Mouse (Mus musculus) intestine, embryonic 16.5 days (tissue): ENCODE data around the gene Gm36079. TPM values are rescaled to one million over a fixed set of nuclear protein-coding genes. Genes with fewer than 3 reads are reported as not detected.
"Not testable (repeated sequence)": the region's sequence is repeated elsewhere in the genome, so short reads cannot be mapped to it uniquely, and the experiment has no call there.

Experiments
- ATAC-seq: fragments of 200-750 bp; cut with Nextera tagmentation; 2 replicates; pipeline ENCODE4 v1.8.0; 2017; ENCODE audit warnings: moderate TSS enrichment, moderate library complexity
- H3K27ac ChIP-seq: fragments of 300-500 bp; sonication (generic); 2 replicates; pipeline ENCODE4 v1.5.1; 2014; ENCODE audit warnings: mild to moderate bottlenecking, low read length
- H3K27me3 ChIP-seq: fragments of 300-500 bp; sonication (generic); replicated peaks from 2 replicates; pipeline ENCODE4 v1.6.1; 2014; ENCODE audit warnings: low read length, control low read depth, mixed read lengths; ENCODE audit not compliant: control insufficient read depth, insufficient read depth
- H3K36me3 ChIP-seq: fragments of 300-500 bp; sonication (generic); 2 replicates; pipeline ENCODE4 v1.6.1; 2014; ENCODE audit warnings: low read length, control low read depth; ENCODE audit not compliant: control insufficient read depth, insufficient read depth
- H3K4me1 ChIP-seq: fragments of 300-500 bp; sonication (generic); 2 replicates; pipeline ENCODE4 v1.6.1; 2014; ENCODE audit warnings: low read length, control low read depth, mixed read lengths; ENCODE audit not compliant: control insufficient read depth, insufficient read depth
- H3K4me2 ChIP-seq: fragments of 300-500 bp; sonication (generic); 2 replicates; pipeline ENCODE4 v1.6.1; 2014; ENCODE audit warnings: low read depth, low read length, control low read depth
- H3K4me3 ChIP-seq: fragments of 300-500 bp; sonication (generic); 2 replicates; pipeline ENCODE4 v1.5.1; 2014; ENCODE audit warnings: mild to moderate bottlenecking, low read length
- H3K9ac ChIP-seq: fragments of 300-500 bp; sonication (generic); 2 replicates; pipeline ENCODE4 v1.6.1; 2014; ENCODE audit warnings: low read depth, low read length
- H3K9me3 ChIP-seq: fragments of 300-500 bp; sonication (generic); 2 replicates; pipeline ENCODE4 v1.6.1; 2016; ENCODE audit warnings: low read length, control low read depth; ENCODE audit not compliant: control insufficient read depth
- WGBS: fragments of 180-500 bp; shearing (Covaris S2); extraction: QIAGEN DNeasy Blood & Tissue Kit; methylation state at CpG from one replicate; pipeline ENCODE4 v1.1.7; 2014; 5-methylcytosine and 5-hydroxymethylcytosine counted together
- polyA plus RNA-seq: library from polyadenylated mRNA; unstranded; fragments of >200 nt; fragmentation: Nextera tagmentation; extraction: Ambion mirVana; gene quantifications from 2 replicates; pipeline ENCODE4 v1.2.1, GENCODE M21; 2015

Gm36079 gene
- polyA plus RNA-seq, 1 experiment from 2014 or later, result not detected

GRCm38 (mm10) chr13:120025004-120025403 lies 1.8 kb downstream of the Gm36079 start:
- H3K4me3 ChIP-seq, H3K4me2 ChIP-seq, H3K27ac ChIP-seq, H3K4me1 ChIP-seq, H3K36me3 ChIP-seq, H3K9me3 ChIP-seq, ATAC-seq, H3K27me3 ChIP-seq, H3K9ac ChIP-seq: not testable (repeated sequence)
- WGBS, result 3% methylated on average over 18 of the region's 21 CpGs

- H3K36me3 ChIP-seq, H3K4me2 ChIP-seq, H3K9me3 ChIP-seq, H3K27me3 ChIP-seq, H3K9ac ChIP-seq, H3K4me1 ChIP-seq, H3K27ac ChIP-seq, H3K4me3 ChIP-seq, ATAC-seq: not testable (repeated sequence)
- WGBS, result 10% methylated on average over 9 of the region's 9 CpGs
Measured at GRCm38 (mm10) chr13:120024581-120024980, 2.2 kb downstream of the Gm36079 start.

- not testable (repeated sequence) for H3K36me3 ChIP-seq, H3K27me3 ChIP-seq, H3K9me3 ChIP-seq, H3K9ac ChIP-seq, H3K4me2 ChIP-seq, H3K27ac ChIP-seq, H3K4me3 ChIP-seq, H3K4me1 ChIP-seq, ATAC-seq
- no CpG with 5 or more reads among the region's 1 CpGs for WGBS
Measured at GRCm38 (mm10) chr13:120021477-120021876, 5.3 kb downstream of the Gm36079 start.

- not testable (repeated sequence) for H3K27me3 ChIP-seq, H3K9me3 ChIP-seq, H3K36me3 ChIP-seq, H3K4me2 ChIP-seq, H3K4me3 ChIP-seq, H3K9ac ChIP-seq, H3K4me1 ChIP-seq, ATAC-seq, H3K27ac ChIP-seq
- 5% methylated on average over 7 of the region's 32 CpGs for WGBS
Measured at GRCm38 (mm10) chr13:120015348-120016007, 11.3 kb downstream of the Gm36079 start.

GRCm38 (mm10) chr13:120013962-120014361 lies 12.8 kb downstream of the Gm36079 start:
- WGBS, result no CpG with 5 or more reads among the region's 2 CpGs
- H3K9me3 ChIP-seq, ATAC-seq, H3K27ac ChIP-seq, H3K4me2 ChIP-seq, H3K4me3 ChIP-seq, H3K9ac ChIP-seq, H3K27me3 ChIP-seq, H3K4me1 ChIP-seq, H3K36me3 ChIP-seq: not testable (repeated sequence)

GRCm38 (mm10) chr13:120013544-120013943 lies 13.3 kb downstream of the Gm36079 start:
- H3K4me2 ChIP-seq, H3K4me3 ChIP-seq, H3K27me3 ChIP-seq, H3K9ac ChIP-seq, H3K4me1 ChIP-seq, H3K36me3 ChIP-seq, H3K9me3 ChIP-seq, ATAC-seq, H3K27ac ChIP-seq: not testable (repeated sequence)
- no CpG with 5 or more reads among the region's 5 CpGs for WGBS

GRCm38 (mm10) chr13:120010068-120010467 lies 16.7 kb downstream of the Gm36079 start:
- not testable (repeated sequence) for H3K4me3 ChIP-seq, H3K27me3 ChIP-seq, H3K9me3 ChIP-seq, H3K27ac ChIP-seq, H3K36me3 ChIP-seq, H3K9ac ChIP-seq, H3K4me2 ChIP-seq, H3K4me1 ChIP-seq, ATAC-seq

- H3K9me3 ChIP-seq, H3K4me2 ChIP-seq, H3K4me1 ChIP-seq, H3K9ac ChIP-seq, ATAC-seq, H3K27ac ChIP-seq, H3K4me3 ChIP-seq, H3K36me3 ChIP-seq, H3K27me3 ChIP-seq: not testable (repeated sequence)
- WGBS, result no CpG with 5 or more reads among the region's 4 CpGs
Measured at GRCm38 (mm10) chr13:119999215-119999614, 27.6 kb downstream of the Gm36079 start.

GRCm38 (mm10) chr13:119998442-119999086 lies 28.2 kb downstream of the Gm36079 start:
- not testable (repeated sequence) for H3K36me3 ChIP-seq, H3K27me3 ChIP-seq, H3K27ac ChIP-seq, H3K9me3 ChIP-seq, H3K9ac ChIP-seq, H3K4me1 ChIP-seq, H3K4me2 ChIP-seq, H3K4me3 ChIP-seq
- WGBS, result no CpG with 5 or more reads among the region's 22 CpGs
- ATAC-seq, result 0 out of 2 replicates have a peak, but pooled peaks have one; percentile 48
